Mouse (Mus musculus): ENCODE measurements around the gene Slc30a7. TPM values are rescaled to one million over a fixed set of nuclear protein-coding genes. Genes with fewer than 3 reads are reported as not detected.

Gene Slc30a7
- polyA plus RNA-seq, 1 experiment, result 0.05 TPM

DNA sequence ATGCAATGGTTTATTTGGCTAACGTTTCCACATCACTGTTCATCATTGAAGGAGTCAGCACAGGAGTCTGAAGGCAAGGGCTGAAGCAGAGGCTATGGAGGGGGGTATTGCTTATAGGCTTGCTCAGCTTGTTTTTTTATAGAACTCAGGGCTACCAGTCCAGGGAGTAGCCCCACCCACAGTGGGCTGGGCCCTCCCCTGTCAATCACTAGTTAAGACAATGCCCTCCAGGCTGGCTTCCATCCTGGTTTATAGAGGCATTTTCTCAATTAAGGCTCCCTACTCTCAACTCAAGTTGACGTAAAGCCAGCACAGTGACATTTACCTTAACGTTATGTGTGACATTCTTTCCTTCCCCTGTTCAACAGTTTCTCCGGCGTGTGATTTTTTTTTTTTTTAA lies 17.5 kb upstream of the Slc30a7 start:
- Histone ChIP-seq H3K9me3 (ENCODE audit: control insufficient read depth, low read length) (no peaks in the 10 kb centered on the region), H3K36me3 (ENCODE audit: control insufficient read depth) (no peaks in the 10 kb centered on the region), H3K4me1 (ENCODE audit: control insufficient read depth) (no peaks in the 10 kb centered on the region), H3K4me3 (replicated peaks) (no peak overlapping the region), H3K27me3 (ENCODE audit: control insufficient read depth) (no peaks in the 10 kb centered on the region)
- no peak for TF ChIP-seq GATA1 (IDR thresholded peaks at IDR 0.05; ENCODE audit: low read length)
- TF ChIP-seq TAL1 (IDR thresholded peaks at IDR 0.05; ENCODE audit: low read length), result no peak

DNA sequence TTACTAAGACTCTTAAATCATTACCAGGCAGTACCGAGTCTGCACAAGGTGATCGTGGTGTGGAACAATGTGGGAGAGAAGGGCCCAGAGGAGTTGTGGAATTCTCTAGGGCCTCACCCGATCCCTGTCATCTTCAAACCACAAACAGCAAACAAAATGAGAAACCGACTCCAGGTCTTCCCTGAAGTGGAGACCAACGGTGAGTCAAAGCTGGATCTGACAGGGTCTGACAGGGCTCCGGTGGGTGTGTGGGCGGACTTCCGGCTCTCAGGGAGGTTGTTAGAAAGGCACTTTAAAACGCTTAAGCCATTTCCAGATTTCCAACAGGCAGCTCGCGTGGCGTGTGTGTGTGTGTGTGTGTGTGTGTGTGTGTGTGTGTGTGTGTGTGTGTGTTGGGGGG lies 17.0 kb upstream of the Slc30a7 start:
- no peaks in the 10 kb centered on the region for H3K36me3 ChIP-seq (ENCODE audit: control insufficient read depth)
- TF ChIP-seq GATA1 (IDR thresholded peaks at IDR 0.05; ENCODE audit: low read length) (no peak), TAL1 (IDR thresholded peaks at IDR 0.05; ENCODE audit: low read length) (no peak)
- H3K4me3 ChIP-seq (replicated peaks), result no peak overlapping the region
- no peaks in the 10 kb centered on the region for H3K27me3 ChIP-seq (ENCODE audit: control insufficient read depth)
- H3K9me3 ChIP-seq (ENCODE audit: control insufficient read depth, low read length), result no peaks in the 10 kb centered on the region
- H3K4me1 ChIP-seq (ENCODE audit: control insufficient read depth), result no peaks in the 10 kb centered on the region

GRCm38 (mm10) chr3:116019136-116019535 lies 11.9 kb upstream of the Slc30a7 start:
- Histone ChIP-seq H3K9me3 (ENCODE audit: control insufficient read depth, low read length) (no peaks in the 10 kb centered on the region), H3K4me1 (ENCODE audit: control insufficient read depth) (no peaks in the 10 kb centered on the region), H3K36me3 (ENCODE audit: control insufficient read depth) (no peaks in the 10 kb centered on the region), H3K4me3 (replicated peaks) (no peak overlapping the region), H3K27me3 (ENCODE audit: control insufficient read depth) (no peaks in the 10 kb centered on the region)
- no peak for TF ChIP-seq TAL1 (IDR thresholded peaks at IDR 0.05; ENCODE audit: low read length)
- no peak for TF ChIP-seq GATA1 (IDR thresholded peaks at IDR 0.05; ENCODE audit: low read length)

DNA sequence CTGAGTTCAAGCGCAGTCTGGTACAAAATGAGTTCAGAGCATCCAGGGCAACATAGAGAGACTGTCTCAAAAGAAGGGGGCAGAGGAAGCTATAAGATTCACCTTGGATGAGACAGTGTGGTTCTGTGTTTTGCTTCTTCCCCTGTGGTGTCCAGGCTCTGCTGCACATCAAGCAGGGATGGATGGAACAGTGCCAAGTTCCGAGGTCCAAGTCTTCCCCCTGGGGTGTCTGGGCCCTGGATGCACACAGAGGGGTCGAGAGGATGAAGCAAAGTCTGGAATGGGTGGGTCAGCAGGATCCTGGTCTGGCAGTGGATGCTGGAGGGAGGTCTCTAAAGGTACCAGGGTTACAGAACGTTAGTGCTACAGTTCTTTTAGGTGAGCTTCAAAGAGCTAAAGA lies 11.4 kb upstream of the Slc30a7 start:
- Histone ChIP-seq H3K9me3 (ENCODE audit: control insufficient read depth, low read length) (no peaks in the 10 kb centered on the region), H3K4me1 (ENCODE audit: control insufficient read depth) (no peaks in the 10 kb centered on the region)
- no peak for TF ChIP-seq GATA1 (IDR thresholded peaks at IDR 0.05; ENCODE audit: low read length)
- TF ChIP-seq TAL1 (IDR thresholded peaks at IDR 0.05; ENCODE audit: low read length), result no peak

DNA sequence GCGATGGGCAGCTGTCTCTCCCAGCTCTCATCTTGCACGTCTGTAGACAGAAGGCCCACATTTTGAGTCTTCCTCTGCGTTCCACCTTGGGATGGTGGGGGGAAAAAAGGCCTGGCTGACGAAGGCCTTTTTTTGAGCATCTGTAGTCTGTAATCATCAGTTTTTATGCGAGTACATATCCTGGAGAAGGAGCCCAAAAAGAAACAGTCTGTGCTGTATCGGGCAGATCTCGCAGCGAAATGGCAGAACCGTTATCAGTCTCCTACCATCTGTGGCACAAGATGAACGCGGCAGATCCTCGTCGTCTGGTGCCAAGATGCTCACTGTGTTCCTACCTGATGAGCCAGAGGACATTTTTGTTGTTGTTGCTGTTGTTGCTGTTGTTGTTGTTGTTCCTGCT lies 8.9 kb upstream of the Slc30a7 start:
- TF ChIP-seq GATA1 (IDR thresholded peaks at IDR 0.05; ENCODE audit: low read length) (no peak), TAL1 (IDR thresholded peaks at IDR 0.05; ENCODE audit: low read length) (no peak)
- no peaks in the 10 kb centered on the region for H3K9me3 ChIP-seq (ENCODE audit: control insufficient read depth, low read length)
- H3K36me3 ChIP-seq (ENCODE audit: control insufficient read depth), result no peaks in the 10 kb centered on the region
- no peak overlapping the region for H3K4me3 ChIP-seq (replicated peaks)
- no peaks in the 10 kb centered on the region for H3K4me1 ChIP-seq (ENCODE audit: control insufficient read depth)
- no peaks in the 10 kb centered on the region for H3K27me3 ChIP-seq (ENCODE audit: control insufficient read depth)

More for the DNA sequence above, 11.4 kb upstream of the Slc30a7 start:
- no peaks in the 10 kb centered on the region for H3K36me3 ChIP-seq (ENCODE audit: control insufficient read depth)
- H3K27me3 ChIP-seq (ENCODE audit: control insufficient read depth), result no peaks in the 10 kb centered on the region
- H3K4me3 ChIP-seq (replicated peaks), result no peak overlapping the region

- Histone ChIP-seq H3K36me3 (ENCODE audit: control insufficient read depth) (no peaks in the 10 kb centered on the region), H3K9me3 (ENCODE audit: control insufficient read depth, low read length) (no peaks in the 10 kb centered on the region), H3K27me3 (ENCODE audit: control insufficient read depth) (no peaks in the 10 kb centered on the region), H3K4me3 (replicated peaks) (no peak overlapping the region), H3K4me1 (ENCODE audit: control insufficient read depth) (no peaks in the 10 kb centered on the region)
- no peak for TF ChIP-seq TAL1 (IDR thresholded peaks at IDR 0.05; ENCODE audit: low read length)
- no peak for TF ChIP-seq GATA1 (IDR thresholded peaks at IDR 0.05; ENCODE audit: low read length)
These were observed 7.7 kb upstream of the Slc30a7 start for GRCm38 (mm10) chr3:116014901-116015300.

GRCm38 (mm10) chr3:116009622-116010344 lies 2.6 kb upstream of the Slc30a7 start:
- TF ChIP-seq TAL1 (IDR thresholded peaks at IDR 0.05; ENCODE audit: low read length) (no peak), GATA1 (IDR thresholded peaks at IDR 0.05; ENCODE audit: low read length) (no peak)
- Histone ChIP-seq H3K4me3 (replicated peaks) (no peak overlapping the region), H3K9me3 (ENCODE audit: control insufficient read depth, low read length) (no peaks in the 10 kb centered on the region), H3K4me1 (ENCODE audit: control insufficient read depth) (peaks cover 25% of the 10 kb centered on the region), H3K27me3 (ENCODE audit: control insufficient read depth) (no peaks in the 10 kb centered on the region; the same call in 1 of the 2 replicates), H3K36me3 (ENCODE audit: control insufficient read depth) (no peaks in the 10 kb centered on the region; the same call in 1 of the 2 replicates)

GRCm38 (mm10) chr3:116007941-116008440 lies 785 bp upstream of the Slc30a7 start:
- no peak for TF ChIP-seq TAL1 (IDR thresholded peaks at IDR 0.05; ENCODE audit: low read length)
- no peak for TF ChIP-seq GATA1 (IDR thresholded peaks at IDR 0.05; ENCODE audit: low read length)
- Histone ChIP-seq H3K4me3 (replicated peaks) (peak overlapping the region; percentile 95), H3K36me3 (ENCODE audit: control insufficient read depth) (peaks cover 7% of the 10 kb centered on the region), H3K4me1 (ENCODE audit: control insufficient read depth) (peaks cover 25% of the 10 kb centered on the region), H3K9me3 (ENCODE audit: control insufficient read depth, low read length) (no peaks in the 10 kb centered on the region), H3K27me3 (ENCODE audit: control insufficient read depth) (no peaks in the 10 kb centered on the region; the same call in 1 of the 2 replicates)

- no peak for TF ChIP-seq GATA1 (IDR thresholded peaks at IDR 0.05; ENCODE audit: low read length)
- TF ChIP-seq TAL1 (IDR thresholded peaks at IDR 0.05; ENCODE audit: low read length), result no peak
- Histone ChIP-seq H3K4me3 (replicated peaks) (peak overlapping the region; percentile 95), H3K9me3 (ENCODE audit: control insufficient read depth, low read length) (no peaks in the 10 kb centered on the region), H3K4me1 (ENCODE audit: control insufficient read depth) (peaks cover 25% of the 10 kb centered on the region), H3K36me3 (ENCODE audit: control insufficient read depth) (peaks cover 10% of the 10 kb centered on the region), H3K27me3 (ENCODE audit: control insufficient read depth) (no peaks in the 10 kb centered on the region; the same call in 1 of the 2 replicates)
These were observed 775 bp downstream of the Slc30a7 start for GRCm38 (mm10) chr3:116006284-116006977.

Data from erythroblast, embryonic 14.5 days (primary cell).